Mouse (Mus musculus) heart, embryonic 15.5 days (tissue): ENCODE measurements around the gene Vps37b. TPM values are rescaled to one million over a fixed set of nuclear protein-coding genes. Genes with fewer than 3 reads are reported as not detected.

Experiments
- ATAC-seq: fragments of 200-750 bp; cut with Nextera tagmentation; replicated peaks from 2 replicates; pipeline ENCODE4 v1.8.0; 2017; ENCODE audit warnings: low read depth, moderate TSS enrichment; ENCODE audit not compliant: insufficient number of reproducible peaks, insufficient read depth, low FRiP score
- H3K27ac ChIP-seq: fragments of 300-500 bp; sonication (generic); 2 replicates; pipeline ENCODE4 v1.5.1; 2015; ENCODE audit warnings: mild to moderate bottlenecking, inconsistent platforms
- H3K27me3 ChIP-seq: fragments of 300-500 bp; sonication (generic); 2 replicates; pipeline ENCODE4 v1.6.1; 2015; ENCODE audit warnings: inconsistent platforms
- H3K36me3 ChIP-seq: fragments of 300-500 bp; sonication (generic); 2 replicates; pipeline ENCODE4 v1.6.1; 2015; ENCODE audit warnings: mild to moderate bottlenecking, inconsistent platforms
- H3K4me1 ChIP-seq: fragments of 300-500 bp; sonication (generic); replicated peaks from 2 replicates; pipeline ENCODE4 v1.6.1; 2015; ENCODE audit warnings: inconsistent platforms
- H3K4me2 ChIP-seq: fragments of 300-500 bp; sonication (generic); 2 replicates; pipeline ENCODE4 v1.6.1; 2015; ENCODE audit warnings: inconsistent platforms, mild to moderate bottlenecking, moderate library complexity
- H3K4me3 ChIP-seq: fragments of 300-500 bp; sonication (generic); 2 replicates; pipeline ENCODE4 v1.5.1; 2015; ENCODE audit warnings: mild to moderate bottlenecking, inconsistent platforms
- H3K9ac ChIP-seq: fragments of 300-500 bp; sonication (generic); 2 replicates; pipeline ENCODE4 v1.6.1; 2015; ENCODE audit warnings: mild to moderate bottlenecking, inconsistent platforms
- H3K9me3 ChIP-seq: fragments of 300-500 bp; sonication (generic); replicated peaks from 2 replicates; pipeline ENCODE4 v1.6.1; 2016; ENCODE audit warnings: inconsistent platforms
- WGBS: fragments of 180-500 bp; shearing (Covaris S2); methylation state at CpG from one replicate; pipeline ENCODE4 v1.1.7; 2015; ENCODE audit warnings: mixed read lengths; 5-methylcytosine and 5-hydroxymethylcytosine counted together
- microRNA-seq: library from miRNA; unstranded; fragments of <30 nt; microRNA quantifications from one replicate; pipeline ENCODE4, GENCODE M21; 2016
- polyA plus RNA-seq: library from polyadenylated mRNA; unstranded; fragments of >200 nt; fragmentation: Nextera tagmentation; extraction: Ambion mirVana; gene quantifications from 2 replicates; pipeline ENCODE4 v1.2.1, GENCODE M21; 2015

Vps37b gene
- polyA plus RNA-seq, 1 experiment from 2014 or later = 49.9 TPM

- ATAC-seq = no peak
Observed at GRCm38 (mm10) chr5:123961046-123961445, 71.0 kb downstream of the Vps37b start.

GRCm38 (mm10) chr5:123960129-123960528, 71.9 kb downstream of the Vps37b start:
- H3K36me3 ChIP-seq = no peaks in the 10 kb centered on the region
- H3K4me1 ChIP-seq = peaks cover 2% of the 10 kb centered on the region; the same call in 1 of the 2 replicates
- H3K4me3 ChIP-seq = no peak overlapping the region
- H3K27me3 ChIP-seq = no peaks in the 10 kb centered on the region
- H3K9me3 ChIP-seq = no peaks in the 10 kb centered on the region
- H3K4me2 ChIP-seq = no peak overlapping the region
- no peak for ATAC-seq
- H3K27ac ChIP-seq = no peak overlapping the region
- H3K9ac ChIP-seq = no peak overlapping the region
- 70% methylated on average over 8 of the region's 8 CpGs for WGBS

More at GRCm38 (mm10) chr5:123961046-123961445, 71.0 kb downstream of the Vps37b start:
- Histone ChIP-seq H3K27me3 (no peaks in the 10 kb centered on the region), H3K9me3 (no peaks in the 10 kb centered on the region), H3K4me1 (no peaks in the 10 kb centered on the region), H3K36me3 (no peaks in the 10 kb centered on the region), H3K9ac (no peak overlapping the region), H3K4me3 (no peak overlapping the region), H3K4me2 (no peak overlapping the region), H3K27ac (no peak overlapping the region)
- WGBS = 75% methylated on average over 12 of the region's 12 CpGs

- WGBS = 73% methylated on average over 3 of the region's 3 CpGs
- Histone ChIP-seq H3K4me1 (peaks cover 7% of the 10 kb centered on the region; the same call in 1 of the 2 replicates), H3K4me2 (no peak overlapping the region), H3K27ac (no peak overlapping the region), H3K9me3 (no peaks in the 10 kb centered on the region), H3K9ac (no peak overlapping the region), H3K36me3 (no peaks in the 10 kb centered on the region), H3K27me3 (no peaks in the 10 kb centered on the region), H3K4me3 (no peak overlapping the region)
- no peak for ATAC-seq
Observed at GRCm38 (mm10) chr5:123959018-123959417, 73.1 kb downstream of the Vps37b start.

- Histone ChIP-seq H3K27me3 (no peaks in the 10 kb centered on the region), H3K9me3 (no peaks in the 10 kb centered on the region), H3K9ac (no peak overlapping the region), H3K4me3 (no peak overlapping the region), H3K4me1 (peaks cover 7% of the 10 kb centered on the region), H3K27ac (no peak overlapping the region), H3K4me2 (no peak overlapping the region), H3K36me3 (no peaks in the 10 kb centered on the region)
- ATAC-seq = no peak
- WGBS = 90% methylated on average over 8 of the region's 8 CpGs
Observed at GRCm38 (mm10) chr5:123957213-123957612, 74.9 kb downstream of the Vps37b start.

Small RNA genes within 50 kb of the gene (microRNA-seq; reads per million reads assigned to microRNA genes)
- gene Mir7032 = not detected

Other genes with a start within 250 kb of the Vps37b start
- 0.08 and 0.20 TPM in 2 replicates for gene Hcar2, start 166.8 kb downstream of the Vps37b start, polyA plus RNA-seq
- 0.16 and 0.34 TPM in 2 replicates for gene Hcar1, start 152.2 kb downstream of the Vps37b start, polyA plus RNA-seq
- 73.5 and 103 TPM in 2 replicates for gene Denr, start 125.1 kb downstream of the Vps37b start, polyA plus RNA-seq
- gene Gm43518, start 104.9 kb downstream of the Vps37b start, polyA plus RNA-seq = 0.91 and 2.7 TPM in 2 replicates
- 4.8 and 5.6 TPM in 2 replicates for gene Ccdc62, start 101.6 kb downstream of the Vps37b start, polyA plus RNA-seq
- 6.6 and 9.7 TPM in 2 replicates for gene Hip1r, start 58.6 kb downstream of the Vps37b start, polyA plus RNA-seq
- 1.7 and 4.9 TPM in 2 replicates for gene Abcb9, start 63.5 kb upstream of the Vps37b start, polyA plus RNA-seq
- gene Ogfod2, start 80.0 kb upstream of the Vps37b start, polyA plus RNA-seq = 18.2 and 22.3 TPM in 2 replicates
- gene Arl6ip4, start 83.8 kb upstream of the Vps37b start, polyA plus RNA-seq = 67.6 and 75.3 TPM in 2 replicates
- gene Pitpnm2, start 217.5 kb upstream of the Vps37b start, polyA plus RNA-seq = 4.9 and 7.9 TPM in 2 replicates